Mouse (Mus musculus): ENCODE measurements around the gene Stard8.

DNA sequence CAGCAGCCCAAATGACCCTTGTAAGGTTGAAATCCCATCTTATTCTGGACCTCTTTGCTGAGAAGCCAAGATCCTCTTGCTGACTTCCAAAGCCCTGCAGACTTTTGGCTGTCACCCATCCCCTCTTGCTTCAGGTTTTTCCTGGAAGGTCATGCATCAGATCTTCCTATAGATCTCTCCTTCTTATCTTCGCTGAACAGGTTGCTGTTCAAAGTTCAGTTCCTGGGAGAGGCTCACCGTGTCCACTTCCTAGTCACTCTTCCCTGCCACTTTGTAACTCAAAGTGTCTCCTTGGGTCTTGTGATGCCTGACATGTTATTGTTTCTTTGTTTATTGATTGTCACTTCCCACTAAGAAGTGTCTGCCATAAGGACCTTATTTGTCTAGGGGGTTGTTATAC, 12.7 kb downstream of the Stard8 start:
- TF ChIP-seq ZNF384 (IDR thresholded peaks at IDR 0.05; ENCODE audit: low read depth, low read length) (no peak), CHD2 (IDR thresholded peaks at IDR 0.05; ENCODE audit: low read depth, low read length) (no peak), ZC3H11A (IDR thresholded peaks at IDR 0.05; ENCODE audit: borderline replicate concordance, low read depth, low read length) (no peak)

Measured in ES-E14 (cell line).